Mouse (Mus musculus) spleen, adult 2 months (tissue): Measurements from ENCODE around the gene Plekhh1.

Experiments used
- CTCF ChIP-seq: fragments of 200-500 bp; IDR thresholded peaks from 2 replicates; pipeline ENCODE4 v1.5.1; 2011; ENCODE audit warnings: mild to moderate bottlenecking, inconsistent platforms; ENCODE audit not compliant: insufficient read depth, insufficient read length, insufficient replicate concordance; ENCODE audit errors: extremely low read depth
- POLR2A ChIP-seq: fragments of 200-500 bp; IDR thresholded peaks from 2 replicates; pipeline ENCODE4 v1.6.1; 2011; ENCODE audit warnings: low read depth, low read length, inconsistent platforms

- TF ChIP-seq POLR2A (no peak), CTCF (no peak)
These were observed 23.1 kb downstream of the Plekhh1 start for GRCm38 (mm10) chr12:79052073-79052472.
